Comparison of ENCODE assay signal across 17 mouse cellular contexts in the genomic region with DNA sequence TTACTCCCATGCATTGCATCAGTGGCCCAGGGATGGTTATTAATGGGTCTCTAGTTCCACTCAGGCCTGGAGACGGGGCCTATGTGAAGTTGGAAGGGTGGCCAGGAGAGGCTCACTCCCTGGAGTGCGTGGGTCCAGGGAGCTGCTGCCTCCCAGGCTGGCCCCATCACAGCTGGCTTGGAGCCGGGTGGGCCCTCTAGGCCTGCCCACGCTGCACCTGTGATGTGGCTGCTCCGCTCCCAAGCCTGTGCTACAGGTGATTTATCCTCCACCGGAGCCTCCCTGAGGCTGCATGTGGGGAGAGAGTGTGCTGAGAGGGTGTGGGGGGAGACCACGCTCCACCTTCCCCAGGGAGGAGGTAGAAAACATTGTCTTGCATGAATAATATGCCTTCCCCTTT.
DNase-seq lines count a peak whose midpoint lies in the region; ATAC-seq lines count a peak whose summit lies in the region.
"Had no signal": no experiment of that assay in that cellular context is flagged by ENCODE, and none has a peak within 500 bp of the region (broad histone marks: within the 10 kb centered on the region; RNA-seq: fewer than 3 reads in every experiment).

No protein-coding gene starts in this region.

- no peak overlapping the region for H3K4me3 ChIP-seq in kidney, embryonic 16.5 days (ENCODE audit: low read length)
- no peak overlapping the region for H3K4me3 ChIP-seq in embryonic facial prominence, embryonic 12.5 days
- H3K4me3 ChIP-seq in intestine, embryonic 15.5 days (replicated peaks) = no peak overlapping the region
- H3K4me3 ChIP-seq in midbrain, embryonic 16.5 days (ENCODE audit: low read depth, low read length) = no peak overlapping the region
- H3K4me3 ChIP-seq: erythroblast, embryonic 14.5 days; heart, embryonic 13.5 days had no signal

- H3K9ac ChIP-seq in kidney, embryonic 16.5 days (replicated peaks; ENCODE audit: low read length) = no peak overlapping the region
- H3K9ac ChIP-seq in embryonic facial prominence, embryonic 12.5 days = no peak overlapping the region
- H3K9ac ChIP-seq in intestine, embryonic 15.5 days = no peak overlapping the region
- H3K9ac ChIP-seq in midbrain, embryonic 16.5 days (ENCODE audit: low read depth, low read length) = no peak overlapping the region
- H3K9ac ChIP-seq: heart, embryonic 13.5 days had no signal

- ATAC-seq in kidney, embryonic 16.5 days (ENCODE audit: low FRiP score, low TSS enrichment) = peak; percentile 64; the same call in 1 of the 2 replicates
- no peak for ATAC-seq in embryonic facial prominence, embryonic 12.5 days (ENCODE audit: insufficient number of reproducible peaks, insufficient read depth, low FRiP score, low TSS enrichment)
- ATAC-seq in intestine, embryonic 15.5 days = peak; percentile 65
- peak; percentile 40; the same call in 1 of the 2 replicates for ATAC-seq in midbrain, embryonic 16.5 days
- ATAC-seq: CD4-positive, CD25-positive, alpha-beta regulatory T cell, adult 4 months had no signal

- H3K4me1 ChIP-seq in kidney, embryonic 16.5 days (ENCODE audit: insufficient read depth, low read length) = peaks cover 12% of the 10 kb centered on the region
- peaks cover 30% of the 10 kb centered on the region for H3K4me1 ChIP-seq in embryonic facial prominence, embryonic 12.5 days
- H3K4me1 ChIP-seq in intestine, embryonic 15.5 days (replicated peaks) = 0 out of 2 replicates have a peak, but pooled peaks cover 3% of the 10 kb centered on the region
- peaks cover 3% of the 10 kb centered on the region; the same call in 1 of the 2 replicates for H3K4me1 ChIP-seq in midbrain, embryonic 16.5 days (ENCODE audit: control insufficient read depth, insufficient read depth, low read length)

- WGBS in kidney, embryonic 16.5 days = 39% methylated on average over 7 of the region's 7 CpGs
- WGBS in embryonic facial prominence, embryonic 12.5 days = 64% methylated on average over 7 of the region's 7 CpGs
- 62% methylated on average over 7 of the region's 7 CpGs for WGBS in intestine, embryonic 15.5 days
- WGBS in midbrain, embryonic 16.5 days = 80% methylated on average over 7 of the region's 7 CpGs

- no peak overlapping the region; the same call in 1 of the 2 replicates for H3K27ac ChIP-seq in kidney, embryonic 16.5 days (ENCODE audit: low read length)
- peak overlapping the region; percentile 69; the same call in 1 of the 2 replicates for H3K27ac ChIP-seq in embryonic facial prominence, embryonic 12.5 days
- H3K27ac ChIP-seq in intestine, embryonic 15.5 days = no peak overlapping the region
- no peak overlapping the region for H3K27ac ChIP-seq in midbrain, embryonic 16.5 days (ENCODE audit: low read length)
- H3K27ac ChIP-seq: heart, embryonic 13.5 days had no signal

- no peaks in the 10 kb centered on the region for H3K27me3 ChIP-seq in kidney, embryonic 16.5 days (ENCODE audit: insufficient read depth, low read length)
- no peaks in the 10 kb centered on the region for H3K27me3 ChIP-seq in embryonic facial prominence, embryonic 12.5 days
- H3K27me3 ChIP-seq in intestine, embryonic 15.5 days (replicated peaks) = no peaks in the 10 kb centered on the region
- no peaks in the 10 kb centered on the region for H3K27me3 ChIP-seq in midbrain, embryonic 16.5 days (ENCODE audit: control insufficient read depth, insufficient read depth, low read depth, low read length)
- H3K27me3 ChIP-seq: heart, embryonic 13.5 days had no signal

- H3K4me2 ChIP-seq in kidney, embryonic 16.5 days (replicated peaks; ENCODE audit: low read depth, low read length) = no peak overlapping the region
- no peak overlapping the region for H3K4me2 ChIP-seq in embryonic facial prominence, embryonic 12.5 days (replicated peaks)
- H3K4me2 ChIP-seq in intestine, embryonic 15.5 days (replicated peaks) = no peak overlapping the region
- H3K4me2 ChIP-seq in midbrain, embryonic 16.5 days (ENCODE audit: low read length) = no peak overlapping the region
- H3K4me2 ChIP-seq: heart, embryonic 13.5 days had no signal

- no peaks in the 10 kb centered on the region for H3K9me3 ChIP-seq in kidney, embryonic 16.5 days (ENCODE audit: low read length)
- H3K9me3 ChIP-seq in embryonic facial prominence, embryonic 12.5 days = no peaks in the 10 kb centered on the region
- no peaks in the 10 kb centered on the region for H3K9me3 ChIP-seq in intestine, embryonic 15.5 days
- H3K9me3 ChIP-seq in midbrain, embryonic 16.5 days (replicated peaks; ENCODE audit: control insufficient read depth, low read length, poor library complexity, severe bottlenecking) = no peaks in the 10 kb centered on the region
- H3K9me3 ChIP-seq: heart, embryonic 13.5 days had no signal

- no peak for DNase-seq in kidney, postnatal 36 days
- no peak for DNase-seq in retina, postnatal 1 day
- no peak for DNase-seq in right cerebral cortex, adult 2 months (ENCODE audit: low spot score in 2 of 2)
- no peak for DNase-seq in layer of hippocampus, adult 11-12 months (ENCODE audit: low spot score)
- DNase-seq: adrenal gland, postnatal 10 days; cerebellum, adult 8-10 months; gastrocnemius, postnatal 36 days; kidney, adult 18-20 months; lung, adult 2 months; thymus, postnatal 36 days had no signal

- no peaks in the 10 kb centered on the region for H3K36me3 ChIP-seq in kidney, embryonic 16.5 days (ENCODE audit: insufficient read depth, low read length)
- H3K36me3 ChIP-seq in embryonic facial prominence, embryonic 12.5 days = no peaks in the 10 kb centered on the region
- H3K36me3 ChIP-seq in intestine, embryonic 15.5 days = no peaks in the 10 kb centered on the region
- H3K36me3 ChIP-seq in midbrain, embryonic 16.5 days (ENCODE audit: control insufficient read depth, insufficient read depth, low read length) = no peaks in the 10 kb centered on the region
- H3K36me3 ChIP-seq: heart, embryonic 13.5 days had no signal
